Mouse (Mus musculus) limb, embryonic 14.5 days (tissue): ENCODE measurements around the gene Cdk11b. TPM values are rescaled to one million over a fixed set of nuclear protein-coding genes. Genes with fewer than 3 reads are reported as not detected.
"Not testable (repeated sequence)": the region's sequence is repeated elsewhere in the genome, so short reads cannot be mapped to it uniquely, and the experiment has no call there.

ENCODE experiments used
- ATAC-seq: fragments of 200-750 bp; cut with Nextera tagmentation; 2 replicates; pipeline ENCODE4 v1.8.0; 2017; ENCODE audit warnings: low read depth, moderate number of reproducible peaks, moderate TSS enrichment; ENCODE audit not compliant: low FRiP score
- DNase-seq: peaks from one replicate; pipeline ENCODE4 v3.0.0-alpha.2; 2015; ENCODE audit warnings: low spot score
- H3K27ac ChIP-seq: fragments of 300-500 bp; sonication (generic); replicated peaks from 2 replicates; pipeline ENCODE4 v1.5.1; 2014; ENCODE audit warnings: low read depth, mild to moderate bottlenecking, low read length, moderate library complexity, mixed read lengths
- H3K27me3 ChIP-seq: fragments of 300-500 bp; sonication (generic); 2 replicates; pipeline ENCODE4 v1.6.1; 2014; ENCODE audit warnings: low read length, mixed read lengths; ENCODE audit not compliant: control insufficient read depth, insufficient read depth
- H3K36me3 ChIP-seq: fragments of 300-500 bp; sonication (generic); 2 replicates; pipeline ENCODE4 v1.6.1; 2014; ENCODE audit warnings: mild to moderate bottlenecking, low read length, moderate library complexity, mixed read lengths; ENCODE audit not compliant: control insufficient read depth, insufficient read depth
- H3K4me1 ChIP-seq: fragments of 300-500 bp; sonication (generic); 2 replicates; pipeline ENCODE4 v1.6.1; 2014; ENCODE audit warnings: antibody characterized with exemption, low read length, mixed read lengths; ENCODE audit not compliant: control insufficient read depth, insufficient read depth
- H3K4me2 ChIP-seq: fragments of 300-500 bp; sonication (generic); replicated peaks from 2 replicates; pipeline ENCODE4 v1.6.1; 2014; ENCODE audit warnings: low read depth, mild to moderate bottlenecking, low read length, moderate library complexity; ENCODE audit not compliant: severe bottlenecking
- H3K4me3 ChIP-seq: fragments of 300-500 bp; sonication (generic); replicated peaks from 2 replicates; pipeline ENCODE4 v1.5.1; 2014; ENCODE audit warnings: low read length
- H3K9ac ChIP-seq: fragments of 300-500 bp; sonication (generic); 2 replicates; pipeline ENCODE4 v1.6.1; 2014; ENCODE audit warnings: mild to moderate bottlenecking, low read depth, low read length, moderate library complexity; ENCODE audit not compliant: severe bottlenecking
- H3K9me3 ChIP-seq: fragments of 300-500 bp; sonication (generic); 2 replicates; pipeline ENCODE4 v1.6.1; 2016; ENCODE audit warnings: low read length; ENCODE audit not compliant: control insufficient read depth
- POLR2A ChIP-seq: fragments of 200-500 bp; IDR thresholded peaks from 2 replicates; pipeline ENCODE4 v1.8.0; 2012; ENCODE audit warnings: inconsistent platforms, mild to moderate bottlenecking, moderate library complexity, borderline replicate concordance; ENCODE audit not compliant: insufficient read depth, insufficient read length; ENCODE audit errors: extremely low read depth
- WGBS: fragments of 180-500 bp; shearing (Covaris S2); extraction: QIAGEN DNeasy Blood & Tissue Kit; methylation state at CpG from one replicate; pipeline ENCODE4 v1.1.7; 2014; 5-methylcytosine and 5-hydroxymethylcytosine counted together
- polyA plus RNA-seq, 2 experiments: library from polyadenylated mRNA; depleted of rRNA in 1 of 2; stranded (reverse) in 1 of 2; unstranded in 1 of 2; fragments of >200 nt; fragmentation: Nextera tagmentation in 1 of 2; extraction: Ambion mirVana in 1 of 2; gene quantifications; 2 replicates each; pipeline versions ENCODE4 v1.2.1 to v1.2.3; 2012 to 2014

Gene Cdk11b
- polyA plus RNA-seq, 2 experiments: 53.9 to 65.6 TPM

DNA sequence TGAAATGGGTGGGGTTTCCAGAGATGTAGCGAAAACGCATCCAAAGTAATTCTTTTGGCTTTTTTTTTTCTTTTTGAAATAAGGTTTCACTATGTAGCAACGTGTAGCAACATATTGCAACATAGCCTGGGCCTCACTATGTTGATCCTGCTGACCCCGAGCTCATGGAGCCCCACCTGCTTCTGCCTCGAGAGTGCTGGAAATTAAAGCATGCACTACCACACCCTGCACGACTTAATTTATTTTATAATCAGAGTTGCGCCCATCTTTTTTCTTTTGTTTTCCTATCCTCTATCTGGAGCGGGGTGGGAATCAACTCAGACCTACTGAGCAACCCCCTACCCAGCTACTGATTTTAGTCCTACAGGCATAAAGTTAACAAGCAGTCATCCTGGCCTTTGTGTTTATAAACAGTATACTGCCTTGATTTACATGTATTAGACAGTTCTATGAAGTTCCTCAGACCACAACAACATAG is 45.0 kb downstream of the Cdk11b start:
- no peaks in the 10 kb centered on the region for H3K27me3 ChIP-seq
- no peak overlapping the region for H3K9ac ChIP-seq
- TF ChIP-seq POLR2A: no peak
- no peak for ATAC-seq
- H3K9me3 ChIP-seq: no peaks in the 10 kb centered on the region
- no peak for DNase-seq
- H3K4me2 ChIP-seq: peak overlapping the region; percentile 57
- H3K4me1 ChIP-seq: peaks cover 8% of the 10 kb centered on the region; the same call in 1 of the 2 replicates
- peak overlapping the region; percentile 84 for H3K4me3 ChIP-seq
- H3K36me3 ChIP-seq: peaks cover 8% of the 10 kb centered on the region
- WGBS: 0% methylated on average over 8 of the region's 8 CpGs
- H3K27ac ChIP-seq: no peak overlapping the region

DNA sequence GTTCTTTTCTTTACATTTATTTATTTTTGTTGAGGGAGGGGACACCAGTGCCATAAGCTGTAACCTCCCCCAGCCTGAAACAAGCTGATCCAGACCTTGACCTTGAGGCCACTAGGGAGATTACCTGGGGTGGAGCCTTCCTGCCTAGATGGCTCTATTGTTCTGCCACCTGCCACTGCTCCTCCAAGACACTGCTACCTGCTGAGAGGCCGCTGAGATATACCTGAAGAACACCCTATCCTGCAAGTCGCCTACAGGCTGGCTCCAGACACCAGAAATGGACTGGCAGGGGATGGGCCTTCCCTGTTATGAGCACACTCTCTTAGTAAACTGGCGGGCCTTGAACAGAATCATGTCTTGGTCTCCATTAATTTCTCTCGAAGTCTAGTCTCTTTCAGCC is 45.6 kb downstream of the Cdk11b start:
- ATAC-seq, H3K4me2 ChIP-seq, H3K27ac ChIP-seq, H3K27me3 ChIP-seq, H3K9ac ChIP-seq, H3K36me3 ChIP-seq, H3K9me3 ChIP-seq, H3K4me1 ChIP-seq, H3K4me3 ChIP-seq, DNase-seq: not testable (repeated sequence)
- WGBS: 68% methylated on average over 4 of the region's 4 CpGs

DNA sequence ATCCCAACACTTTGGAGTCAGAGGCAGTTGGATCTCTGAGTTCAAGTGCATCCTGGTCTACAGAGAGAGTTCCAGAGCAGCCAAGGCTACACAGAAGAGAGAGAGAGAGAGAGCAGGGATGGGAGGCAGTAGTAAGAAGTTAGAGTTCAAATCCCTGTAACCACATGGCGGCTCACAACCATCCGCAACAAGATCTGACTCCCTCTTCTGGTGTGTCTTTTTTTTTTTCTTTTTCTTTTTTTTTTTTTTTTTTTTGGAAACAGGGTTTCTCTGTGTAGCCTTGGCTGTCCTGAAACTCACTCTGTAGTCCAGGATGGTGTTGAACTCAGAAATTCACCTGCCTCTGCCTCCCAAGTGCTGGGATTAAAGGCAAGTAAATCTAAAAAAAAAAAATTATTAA is 47.4 kb downstream of the Cdk11b start:
- Histone ChIP-seq H3K36me3 (no peaks in the 10 kb centered on the region), H3K4me2 (no peak overlapping the region), H3K9me3 (no peaks in the 10 kb centered on the region), H3K27ac (no peak overlapping the region), H3K9ac (no peak overlapping the region), H3K27me3 (no peaks in the 10 kb centered on the region), H3K4me1 (peaks cover 8% of the 10 kb centered on the region; the same call in 1 of the 2 replicates), H3K4me3 (no peak overlapping the region)
- no peak for TF ChIP-seq POLR2A
- 52% methylated on average over 2 of the region's 2 CpGs for WGBS
- DNase-seq: no peak
- ATAC-seq: no peak

DNA sequence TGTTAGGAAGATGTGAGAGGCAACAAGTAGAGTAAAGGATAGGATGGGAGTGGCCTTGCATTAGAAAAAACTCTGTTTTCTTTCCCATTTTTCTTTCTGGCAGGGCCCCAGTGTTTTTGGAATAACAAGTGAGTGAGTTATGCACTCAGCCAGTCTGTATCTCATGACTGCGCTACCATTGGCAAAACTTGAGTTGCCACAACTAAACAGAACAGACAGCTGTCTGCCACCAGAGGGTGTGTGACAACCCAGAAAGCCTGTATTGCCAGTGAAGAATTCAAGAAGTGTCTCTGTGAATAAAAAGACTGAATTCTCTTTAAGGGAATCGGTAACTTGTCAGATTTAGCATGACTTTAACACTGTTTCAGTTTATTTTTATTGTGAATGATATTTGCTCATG is 51.3 kb downstream of the Cdk11b start:
- ATAC-seq (no peak), DNase-seq (no peak)
- Histone ChIP-seq H3K27ac (no peak overlapping the region), H3K36me3 (no peaks in the 10 kb centered on the region), H3K9me3 (no peaks in the 10 kb centered on the region), H3K27me3 (no peaks in the 10 kb centered on the region), H3K9ac (no peak overlapping the region), H3K4me3 (no peak overlapping the region), H3K4me1 (no peaks in the 10 kb centered on the region), H3K4me2 (no peak overlapping the region)
- 84% methylated on average over 2 of the region's 2 CpGs for WGBS
- TF ChIP-seq POLR2A: no peak

DNA sequence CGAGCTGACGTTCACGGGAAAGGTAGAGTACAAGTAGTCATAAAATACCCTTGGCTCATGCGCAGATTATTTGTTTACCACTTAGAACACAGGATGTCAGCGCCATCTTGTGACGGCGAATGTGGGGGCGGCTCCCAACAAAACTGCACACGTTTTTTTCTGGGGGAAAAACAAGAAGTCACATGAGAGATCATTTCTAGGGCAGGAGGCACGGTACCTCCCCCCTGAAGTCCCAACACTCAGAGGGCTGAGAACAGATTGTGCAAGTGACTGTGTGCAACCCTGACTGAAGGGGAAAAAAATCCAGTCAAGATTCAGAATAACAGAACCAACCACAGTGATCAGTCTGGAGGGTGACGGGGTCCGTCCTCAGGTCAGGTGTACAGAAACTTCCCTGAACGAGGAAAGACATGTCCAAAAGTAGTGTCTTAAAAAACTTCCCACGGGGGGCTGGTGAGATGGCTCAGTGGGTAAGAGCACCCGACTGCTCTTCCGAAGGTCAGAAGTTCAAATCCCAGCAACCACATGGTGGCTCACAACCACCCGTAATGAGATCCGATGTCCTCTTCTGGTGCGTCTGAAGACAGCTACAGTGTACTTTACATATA is 59.1 kb downstream of the Cdk11b start:
- H3K9me3 ChIP-seq, DNase-seq, ATAC-seq, H3K4me2 ChIP-seq, H3K4me3 ChIP-seq, H3K36me3 ChIP-seq, H3K4me1 ChIP-seq, H3K27me3 ChIP-seq, H3K27ac ChIP-seq, H3K9ac ChIP-seq: not testable (repeated sequence)
- WGBS: 87% methylated on average over 15 of the region's 19 CpGs

DNA sequence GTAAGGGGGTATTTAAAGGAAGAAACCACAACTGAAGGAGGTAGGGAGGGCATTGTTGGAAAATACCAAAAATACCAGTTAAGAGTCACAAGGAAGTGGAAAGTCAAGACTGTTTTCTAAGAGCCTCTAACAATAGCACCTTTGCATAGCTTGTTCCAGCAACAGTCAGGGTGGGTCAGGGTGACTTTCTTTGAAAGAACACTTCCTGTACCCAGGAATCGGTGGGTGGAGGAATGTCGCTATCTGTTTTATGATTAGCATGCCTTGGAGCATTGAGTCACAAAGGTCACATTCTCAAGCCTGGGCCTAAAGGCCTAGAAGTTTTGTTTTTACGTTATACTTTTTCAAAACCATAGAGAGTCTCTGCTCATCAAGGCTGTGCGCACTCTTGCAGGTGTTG is 63.1 kb downstream of the Cdk11b start:
- H3K4me1 ChIP-seq, H3K27me3 ChIP-seq, DNase-seq, H3K9me3 ChIP-seq, H3K4me3 ChIP-seq, H3K4me2 ChIP-seq, ATAC-seq, H3K9ac ChIP-seq, H3K36me3 ChIP-seq, H3K27ac ChIP-seq: not testable (repeated sequence)
- WGBS: 71% methylated on average over 4 of the region's 4 CpGs
